Mouse (Mus musculus) neural tube, embryonic 14.5 days (tissue): ENCODE measurements around the gene Timp3. TPM values are rescaled to one million over a fixed set of nuclear protein-coding genes. Genes with fewer than 3 reads are reported as not detected.

Source experiments
- ATAC-seq: fragments of 200-750 bp; cut with Nextera tagmentation; 2 replicates; pipeline ENCODE4 v1.8.0; 2017; ENCODE audit warnings: low read depth, mild to moderate bottlenecking, moderate TSS enrichment, moderate library complexity
- H3K27ac ChIP-seq: fragments of 300-500 bp; sonication (generic); 2 replicates; pipeline ENCODE4 v1.5.1; 2014; ENCODE audit warnings: low read depth, mild to moderate bottlenecking, control low read depth, low read length, moderate library complexity, mixed read lengths
- H3K27me3 ChIP-seq: fragments of 300-500 bp; sonication (generic); 2 replicates; pipeline ENCODE4 v1.6.1; 2014; ENCODE audit warnings: low read length; ENCODE audit not compliant: control insufficient read depth, insufficient read depth
- H3K36me3 ChIP-seq: fragments of 300-500 bp; sonication (generic); 2 replicates; pipeline ENCODE4 v1.6.1; 2014; ENCODE audit warnings: low read length, mixed read lengths; ENCODE audit not compliant: control insufficient read depth, insufficient read depth
- H3K4me1 ChIP-seq: fragments of 300-500 bp; sonication (generic); 2 replicates; pipeline ENCODE4 v1.6.1; 2014; ENCODE audit warnings: low read length; ENCODE audit not compliant: control insufficient read depth, insufficient read depth
- H3K4me2 ChIP-seq: fragments of 300-500 bp; sonication (generic); 2 replicates; pipeline ENCODE4 v1.6.1; 2014; ENCODE audit warnings: mild to moderate bottlenecking, low read depth, low read length, control low read depth
- H3K4me3 ChIP-seq: fragments of 300-500 bp; sonication (generic); 2 replicates; pipeline ENCODE4 v1.5.1; 2014; ENCODE audit warnings: low read depth, low read length, control low read depth, mixed read lengths
- H3K9ac ChIP-seq: fragments of 300-500 bp; sonication (generic); replicated peaks from 2 replicates; pipeline ENCODE4 v1.6.1; 2014; ENCODE audit warnings: low read depth, mild to moderate bottlenecking, control low read depth, low read length, mixed read lengths
- H3K9me3 ChIP-seq: fragments of 300-500 bp; sonication (generic); 2 replicates; pipeline ENCODE4 v1.6.1; 2016; ENCODE audit warnings: low read length; ENCODE audit not compliant: control insufficient read depth
- WGBS: fragments of 180-500 bp; shearing (Covaris S2); extraction: QIAGEN DNeasy Blood & Tissue Kit; methylation state at CpG from one replicate; pipeline ENCODE4 v1.1.7; 2014; 5-methylcytosine and 5-hydroxymethylcytosine counted together
- polyA plus RNA-seq: library from polyadenylated mRNA; unstranded; fragments of >200 nt; fragmentation: Nextera tagmentation; extraction: Ambion mirVana; gene quantifications from 2 replicates; pipeline ENCODE4 v1.2.1, GENCODE M21; 2014

Timp3 gene
- polyA plus RNA-seq, 1 experiment from 2014 or later: 45.0 TPM

DNA sequence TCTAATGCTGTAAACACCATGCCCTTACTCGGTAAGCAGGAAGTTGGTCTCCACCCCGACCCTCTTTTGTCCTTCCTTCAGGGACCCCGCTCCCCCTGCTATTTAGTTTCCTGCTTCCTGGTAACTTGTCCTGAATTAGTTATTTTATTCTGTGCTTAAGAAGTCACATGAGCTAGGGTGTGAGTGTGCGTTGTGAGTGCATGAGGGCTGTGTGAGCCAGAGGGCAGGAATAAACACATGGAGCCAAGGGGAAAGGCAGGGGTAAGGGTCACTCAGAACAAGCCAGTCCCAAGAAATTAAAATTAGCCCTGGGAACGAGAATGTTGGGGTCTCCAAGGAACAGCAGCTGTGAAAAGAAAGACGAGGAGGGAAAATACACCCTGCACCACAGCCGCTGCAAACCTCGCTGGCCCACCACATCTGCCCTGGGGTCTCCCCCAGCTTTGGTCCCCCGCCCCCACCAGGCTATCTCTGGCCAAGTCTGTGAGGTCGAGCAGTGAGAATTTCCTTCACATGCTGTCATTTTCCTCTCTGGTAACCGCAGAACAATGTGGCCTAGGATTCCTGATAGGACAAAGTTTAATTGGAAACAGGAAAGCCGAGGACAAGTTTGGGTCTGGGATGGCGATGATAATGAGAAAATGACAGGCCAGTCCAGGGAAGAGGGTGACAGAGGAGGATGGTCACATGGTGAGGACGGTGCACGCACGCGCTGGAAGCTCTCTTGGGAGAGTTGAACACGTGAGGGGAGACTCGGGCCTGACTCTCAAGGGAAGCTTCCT lies 26.6 kb upstream of the Timp3 start:
- Histone ChIP-seq H3K27me3 (no peaks in the 10 kb centered on the region), H3K4me3 (no peak overlapping the region), H3K9ac (no peak overlapping the region), H3K9me3 (no peaks in the 10 kb centered on the region), H3K36me3 (no peaks in the 10 kb centered on the region), H3K4me2 (no peak overlapping the region), H3K27ac (no peak overlapping the region), H3K4me1 (no peaks in the 10 kb centered on the region)
- ATAC-seq: no peak
- WGBS: 79% methylated on average over 19 of the region's 19 CpGs

- WGBS: 86% methylated on average over 5 of the region's 5 CpGs
- ATAC-seq: no peak
- no peaks in the 10 kb centered on the region for H3K4me1 ChIP-seq
- no peaks in the 10 kb centered on the region for H3K36me3 ChIP-seq
- no peaks in the 10 kb centered on the region for H3K27me3 ChIP-seq
- no peak overlapping the region for H3K4me2 ChIP-seq
- H3K4me3 ChIP-seq: no peak overlapping the region
- H3K27ac ChIP-seq: no peak overlapping the region
- no peaks in the 10 kb centered on the region for H3K9me3 ChIP-seq
- no peak overlapping the region for H3K9ac ChIP-seq
Measured at GRCm38 (mm10) chr10:86275585-86275984, 24.6 kb upstream of the Timp3 start.

- H3K9ac ChIP-seq: no peak overlapping the region
- no peaks in the 10 kb centered on the region for H3K4me1 ChIP-seq
- H3K4me3 ChIP-seq: no peak overlapping the region
- H3K27ac ChIP-seq: no peak overlapping the region
- ATAC-seq: no peak
- H3K9me3 ChIP-seq: no peaks in the 10 kb centered on the region
- H3K36me3 ChIP-seq: no peaks in the 10 kb centered on the region
- WGBS: 88% methylated on average over 5 of the region's 5 CpGs
- H3K4me2 ChIP-seq: no peak overlapping the region
- no peaks in the 10 kb centered on the region for H3K27me3 ChIP-seq
Measured at GRCm38 (mm10) chr10:86277327-86277726, 22.8 kb upstream of the Timp3 start.

DNA sequence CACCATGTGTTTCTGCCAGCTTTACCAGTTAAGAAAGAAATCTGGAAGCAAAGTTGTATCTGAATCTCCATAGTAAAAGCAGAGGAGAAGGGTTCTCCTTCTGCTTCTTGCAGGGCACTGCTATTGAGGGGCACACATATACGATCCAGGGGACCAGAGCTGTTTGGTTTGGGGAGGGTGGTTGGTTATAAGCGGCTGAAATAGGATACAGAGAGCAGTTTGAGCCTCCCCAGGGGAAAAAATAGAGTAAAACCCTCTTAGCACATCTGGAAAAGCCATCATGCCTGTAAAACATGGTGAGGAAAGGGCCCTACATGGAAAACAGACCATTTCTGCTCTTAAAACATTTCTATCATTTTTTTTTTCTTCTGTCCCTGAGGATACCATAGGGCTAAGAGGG lies 21.7 kb upstream of the Timp3 start:
- no peak for ATAC-seq
- H3K9ac ChIP-seq: no peak overlapping the region
- H3K4me1 ChIP-seq: no peaks in the 10 kb centered on the region
- 82% methylated on average over 2 of the region's 2 CpGs for whole genome bisulfite sequencing
- no peak overlapping the region for H3K27ac ChIP-seq
- H3K4me2 ChIP-seq: no peak overlapping the region
- no peaks in the 10 kb centered on the region for H3K27me3 ChIP-seq
- H3K36me3 ChIP-seq: no peaks in the 10 kb centered on the region
- no peaks in the 10 kb centered on the region for H3K9me3 ChIP-seq
- H3K4me3 ChIP-seq: no peak overlapping the region

- Histone ChIP-seq H3K27me3 (no peaks in the 10 kb centered on the region), H3K36me3 (no peaks in the 10 kb centered on the region), H3K4me2 (no peak overlapping the region), H3K27ac (no peak overlapping the region), H3K4me1 (no peaks in the 10 kb centered on the region), H3K9ac (no peak overlapping the region), H3K9me3 (no peaks in the 10 kb centered on the region), H3K4me3 (no peak overlapping the region)
- ATAC-seq: no peak
- 86% methylated on average over 7 of the region's 7 CpGs for WGBS
Measured at GRCm38 (mm10) chr10:86279579-86280168, 20.5 kb upstream of the Timp3 start.

DNA sequence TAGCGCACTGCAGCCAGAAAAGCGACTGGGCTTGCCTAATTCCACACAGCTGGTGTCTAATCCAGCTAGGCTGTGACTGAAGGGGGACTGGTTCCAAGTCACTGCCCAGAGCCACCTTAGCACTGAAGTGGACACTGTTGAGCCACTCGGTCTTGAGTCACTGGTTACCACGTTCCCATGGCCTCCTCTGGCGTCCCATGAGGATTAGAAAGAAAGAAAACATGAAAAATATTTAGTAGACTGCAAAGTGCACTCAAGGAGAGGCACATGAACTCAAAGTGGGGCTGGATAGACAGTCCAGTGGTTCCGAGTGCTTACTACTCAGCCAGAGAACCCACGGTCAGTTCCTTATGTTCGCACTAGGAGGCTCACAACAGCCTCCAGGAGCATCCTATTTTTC lies 18.9 kb upstream of the Timp3 start:
- no peak overlapping the region for H3K9ac ChIP-seq
- no peak overlapping the region for H3K27ac ChIP-seq
- ATAC-seq: no peak
- H3K9me3 ChIP-seq: no peaks in the 10 kb centered on the region
- no peaks in the 10 kb centered on the region for H3K36me3 ChIP-seq
- no peak overlapping the region for H3K4me3 ChIP-seq
- H3K4me1 ChIP-seq: no peaks in the 10 kb centered on the region
- 93% methylated on average over 8 of the region's 8 CpGs for WGBS
- H3K27me3 ChIP-seq: no peaks in the 10 kb centered on the region
- H3K4me2 ChIP-seq: no peak overlapping the region

DNA sequence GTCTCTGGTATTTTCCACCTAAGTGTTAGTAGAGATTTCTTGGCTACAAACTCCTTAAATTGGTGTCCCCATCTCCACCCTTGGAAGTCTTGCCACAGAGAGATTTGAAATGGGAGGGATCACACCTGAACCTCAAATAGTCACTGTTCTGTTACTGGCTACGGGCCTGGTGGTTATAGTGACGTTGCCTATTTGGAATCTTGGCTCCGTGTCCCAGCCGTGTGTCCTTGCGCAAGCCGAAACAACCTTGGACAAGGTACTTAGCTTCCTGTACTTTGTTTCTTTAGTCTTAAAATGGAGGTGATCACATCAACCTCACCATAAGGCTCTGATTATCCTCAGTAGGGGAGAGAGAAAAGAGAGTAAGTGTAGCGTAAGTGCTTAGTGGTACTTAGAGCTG lies 13.7 kb upstream of the Timp3 start:
- no peaks in the 10 kb centered on the region for H3K9me3 ChIP-seq
- ATAC-seq: no peak
- H3K27me3 ChIP-seq: no peaks in the 10 kb centered on the region
- no peaks in the 10 kb centered on the region for H3K36me3 ChIP-seq
- H3K9ac ChIP-seq: no peak overlapping the region
- H3K4me2 ChIP-seq: no peak overlapping the region
- H3K27ac ChIP-seq: no peak overlapping the region
- H3K4me1 ChIP-seq: no peaks in the 10 kb centered on the region
- no peak overlapping the region for H3K4me3 ChIP-seq
- WGBS: 94% methylated on average over 7 of the region's 7 CpGs

DNA sequence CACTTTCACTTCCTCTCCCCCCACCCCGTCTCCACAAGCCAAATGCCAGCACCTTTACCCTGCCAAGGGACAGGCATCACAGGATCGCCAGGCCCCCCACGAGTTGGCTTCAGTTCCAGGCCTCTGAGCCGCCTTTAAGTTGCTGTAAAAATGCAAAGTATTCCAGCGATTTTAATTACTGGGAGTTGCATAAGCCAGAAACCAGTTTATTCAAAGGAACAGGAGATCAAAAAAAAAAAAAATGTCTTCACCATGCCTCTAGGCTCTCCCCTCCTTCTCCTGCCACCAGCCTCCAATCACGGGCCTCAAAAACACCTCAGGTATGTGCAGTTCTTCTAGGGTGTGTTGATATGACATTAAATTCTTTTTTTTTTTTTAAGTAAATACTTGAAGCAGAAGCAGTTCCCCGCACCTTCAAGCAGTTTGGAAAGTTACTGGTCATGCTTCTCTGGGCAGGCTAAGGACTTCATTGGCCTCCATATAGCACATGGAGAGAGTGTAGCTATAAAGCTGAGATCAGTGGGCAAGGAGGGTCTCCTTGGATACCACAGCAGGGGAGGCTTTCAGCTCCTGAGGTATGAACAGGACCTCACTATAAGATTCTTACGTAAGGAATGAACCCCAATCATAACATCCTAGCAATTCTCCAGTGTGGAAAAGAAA lies 9.9 kb upstream of the Timp3 start:
- no peaks in the 10 kb centered on the region for H3K9me3 ChIP-seq
- 85% methylated on average over 8 of the region's 8 CpGs for WGBS

GRCm38 (mm10) chr10:86293880-86294279 lies 6.3 kb upstream of the Timp3 start:
- Histone ChIP-seq H3K4me3 (no peak overlapping the region), H3K36me3 (no peaks in the 10 kb centered on the region), H3K4me2 (no peak overlapping the region), H3K27ac (no peak overlapping the region), H3K9ac (no peak overlapping the region), H3K9me3 (no peaks in the 10 kb centered on the region), H3K27me3 (no peaks in the 10 kb centered on the region), H3K4me1 (peaks cover 5% of the 10 kb centered on the region; the same call in 1 of the 2 replicates)
- no peak for ATAC-seq
- 83% methylated on average over 1 of the region's 1 CpGs for WGBS

More for the DNA sequence above, 9.9 kb upstream of the Timp3 start:
- no peak overlapping the region for H3K4me2 ChIP-seq
- H3K27ac ChIP-seq: no peak overlapping the region
- no peak for ATAC-seq
- no peak overlapping the region for H3K4me3 ChIP-seq
- no peaks in the 10 kb centered on the region for H3K4me1 ChIP-seq
- H3K27me3 ChIP-seq: no peaks in the 10 kb centered on the region
- no peak overlapping the region for H3K9ac ChIP-seq
- H3K36me3 ChIP-seq: no peaks in the 10 kb centered on the region
